Mouse (Mus musculus) urinary bladder, adult 2 months (tissue): Measurements from ENCODE around the gene Wiz. TPM values are rescaled to one million over a fixed set of nuclear protein-coding genes. Genes with fewer than 3 reads are reported as not detected.

Experiments used
- DNase-seq: peaks from one replicate; pipeline ENCODE4 v3.0.0; 2022; ENCODE audit warnings: low spot score
- polyA plus RNA-seq: library from polyadenylated mRNA; depleted of rRNA; stranded (reverse); fragments of >200 nt; gene quantifications from 2 replicates; pipeline ENCODE4 v1.2.3, GENCODE M21; 2012

Wiz gene
- polyA plus RNA-seq, 1 experiment: 28.3 TPM

DNA sequence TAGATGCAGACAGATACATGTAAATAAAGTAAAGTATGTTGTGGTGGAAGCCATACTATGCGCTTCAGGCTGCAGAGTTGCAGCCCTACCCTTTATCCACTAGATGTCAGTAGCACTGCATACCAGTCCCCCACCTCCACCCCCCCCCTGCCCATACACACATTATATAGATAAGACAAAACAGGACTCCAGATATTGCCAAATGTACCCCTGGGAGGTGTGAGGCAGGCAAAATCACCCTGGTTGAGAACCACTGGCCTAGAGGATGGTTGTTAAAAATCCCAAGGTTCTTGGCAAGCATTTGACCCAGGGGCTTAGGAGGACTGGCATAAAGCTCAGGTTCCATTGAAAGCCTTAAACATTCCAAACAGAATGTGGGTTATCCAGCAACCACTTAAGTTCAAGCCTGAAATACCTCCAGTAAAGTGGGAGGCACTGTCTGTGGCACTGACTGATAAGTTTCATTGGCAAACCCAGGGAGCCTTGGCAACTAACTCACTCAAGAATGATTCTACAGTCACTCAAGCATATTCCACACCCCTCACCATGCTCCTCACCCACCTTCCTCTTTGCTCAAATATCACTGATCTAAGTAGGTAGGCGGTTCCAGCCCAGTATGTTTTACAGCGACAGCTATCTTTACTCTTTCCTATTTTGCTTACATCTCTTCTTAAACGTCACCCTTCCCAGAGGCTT, 40.1 kb downstream of the Wiz start:
- DNase-seq: no peak

DNA sequence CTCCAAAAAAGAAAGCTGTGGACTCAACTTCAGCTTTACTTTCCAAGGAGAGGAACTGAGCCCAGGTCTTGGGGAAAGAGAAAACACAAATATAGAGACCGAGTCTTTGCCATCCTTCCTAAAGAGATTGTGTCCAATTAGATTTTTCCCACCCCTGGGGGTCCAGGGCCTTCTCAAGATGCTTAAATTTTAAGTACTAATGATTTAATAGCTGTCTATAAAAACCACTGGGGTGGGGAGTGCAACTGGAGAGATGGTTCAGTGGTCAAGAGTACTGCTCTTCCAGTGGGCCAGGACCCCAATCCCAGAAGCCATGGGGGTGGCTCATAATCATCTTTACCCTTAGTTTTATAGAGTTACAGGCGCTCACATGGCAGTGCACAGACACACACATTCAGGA, 40.8 kb downstream of the Wiz start:
- no peak for DNase-seq

DNA sequence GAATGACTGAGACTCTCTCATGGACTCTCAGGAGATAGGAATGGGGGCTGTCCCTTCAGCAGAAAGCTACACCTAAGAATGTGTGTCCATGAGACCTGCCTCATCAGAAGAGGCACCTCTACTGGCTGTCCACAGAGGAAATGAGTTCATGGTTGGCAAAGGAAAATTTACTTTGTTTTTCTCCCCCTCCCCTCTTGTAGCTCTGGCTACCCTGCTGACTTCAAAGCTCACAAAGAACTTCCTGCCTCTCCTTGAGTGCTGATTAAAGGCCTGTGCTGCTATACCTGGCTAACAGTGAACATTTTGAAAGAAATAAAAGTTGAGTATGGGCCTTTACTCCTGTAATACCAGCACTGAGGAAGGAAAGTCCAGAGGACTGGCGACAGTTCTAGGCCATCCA, 48.1 kb downstream of the Wiz start:
- DNase-seq: no peak

DNA sequence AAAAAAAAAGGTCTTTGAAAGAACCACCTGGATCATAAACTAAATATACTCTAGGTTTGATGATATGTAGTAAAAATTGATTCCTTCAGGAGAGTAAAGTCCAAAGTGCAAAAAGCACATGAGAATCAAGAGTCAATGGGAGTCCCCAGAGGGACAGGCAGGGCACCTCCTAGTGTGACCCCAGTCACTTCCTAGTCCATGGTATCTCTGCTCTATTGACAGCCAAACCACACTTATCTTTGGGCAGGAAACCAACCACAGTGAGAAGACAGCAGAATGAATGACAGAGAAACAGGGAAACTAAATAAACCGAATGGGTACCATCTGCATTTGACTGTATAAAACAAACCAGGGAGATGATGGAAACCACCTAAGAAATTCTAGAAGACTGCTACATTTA, 49.1 kb downstream of the Wiz start:
- DNase-seq: no peak

- no peak for DNase-seq
Measured at GRCm38 (mm10) chr17:32335869-32336268, 53.4 kb downstream of the Wiz start.

- no peak for DNase-seq
Measured at GRCm38 (mm10) chr17:32334921-32335320, 54.3 kb downstream of the Wiz start.

DNA sequence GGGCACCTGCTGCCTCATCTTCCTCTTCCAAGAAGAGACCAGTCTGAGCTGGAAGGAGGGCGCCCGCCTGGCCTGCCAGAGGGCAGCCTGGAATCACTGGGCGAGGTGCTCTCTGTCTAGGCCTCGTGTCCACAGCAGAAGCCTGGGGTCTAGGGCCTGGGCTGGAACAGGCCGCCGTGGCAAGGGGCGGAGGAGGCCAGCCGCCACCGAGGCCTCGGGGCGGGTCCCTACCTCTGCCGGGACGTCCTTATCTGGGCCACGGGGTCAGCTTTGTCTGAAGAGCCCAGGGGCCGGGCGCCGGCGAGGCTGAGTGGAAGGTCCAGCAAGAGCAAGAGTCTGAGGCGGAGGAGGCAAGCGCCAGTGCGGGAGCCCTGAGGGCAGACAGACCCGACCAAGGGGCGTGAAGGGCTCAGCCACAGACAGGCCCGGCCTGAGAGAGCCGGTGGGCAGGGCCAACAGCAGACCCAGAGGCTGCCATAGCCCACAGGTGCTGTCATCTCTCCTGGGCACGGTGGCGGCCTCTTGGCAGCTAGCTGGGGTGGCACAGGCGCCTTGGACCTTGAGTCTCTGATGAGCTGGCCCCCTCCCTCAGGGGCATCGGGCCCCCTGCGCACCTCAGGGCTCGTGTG, 55.5 kb downstream of the Wiz start:
- no peak for DNase-seq

DNA sequence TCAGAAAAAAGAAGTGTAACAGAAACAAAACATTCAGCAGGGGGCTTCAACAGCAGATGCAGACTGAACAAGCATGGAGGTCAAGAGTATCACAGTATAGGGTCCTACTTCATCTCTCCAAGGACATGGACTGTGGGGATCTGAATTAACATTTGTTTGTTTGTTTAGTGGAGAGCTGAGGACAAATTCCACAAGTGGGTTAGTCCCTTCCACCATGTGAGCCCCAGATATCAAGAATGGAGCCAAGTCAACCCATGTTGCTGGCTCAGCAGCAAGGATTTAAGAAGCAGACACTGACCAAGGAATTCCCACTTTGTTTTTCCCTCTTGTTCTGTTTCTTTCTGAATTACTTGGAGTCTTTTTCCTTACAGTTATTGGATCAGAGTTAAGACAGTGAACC, 61.7 kb downstream of the Wiz start:
- DNase-seq: no peak

DNA sequence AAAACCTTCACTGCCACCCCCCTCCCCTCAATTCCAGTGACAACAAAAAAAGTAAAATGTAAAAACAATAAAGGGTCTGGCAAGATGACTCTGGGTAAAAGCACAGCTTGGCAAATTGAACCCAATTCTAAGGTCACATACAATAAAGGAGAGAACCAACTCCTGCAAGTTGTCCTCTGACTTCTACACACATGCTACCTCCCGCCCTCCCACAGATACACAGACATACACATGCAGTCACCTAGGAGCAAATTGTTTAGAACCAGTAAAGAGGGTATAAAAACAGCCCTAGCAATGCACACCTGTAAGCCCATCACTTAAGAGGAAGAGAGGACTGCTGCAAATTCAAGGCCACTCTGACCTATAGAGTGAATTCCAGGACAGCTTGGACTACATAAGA, 66.4 kb downstream of the Wiz start:
- no peak for DNase-seq

- no peak for DNase-seq
Measured at GRCm38 (mm10) chr17:32321836-32322235, 67.4 kb downstream of the Wiz start.

DNA sequence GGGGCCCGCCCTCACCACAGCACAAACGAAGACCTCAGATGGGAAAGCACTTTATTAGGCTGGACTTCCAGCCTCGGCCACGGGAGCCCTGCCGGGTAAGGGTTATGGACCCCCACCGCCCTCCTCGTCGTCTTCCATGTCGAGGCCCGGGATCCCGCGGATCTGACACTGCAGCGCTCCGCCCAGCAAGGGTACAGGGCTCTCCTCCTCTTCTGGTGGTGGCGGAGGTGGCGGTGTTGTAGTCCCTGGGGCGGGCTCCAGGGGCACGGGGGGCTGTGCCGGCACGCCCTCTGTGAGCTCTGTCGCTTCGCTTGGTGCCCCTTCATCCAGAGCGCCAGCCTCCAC, 67.9 kb downstream of the Wiz start:
- no peak for DNase-seq

DNA sequence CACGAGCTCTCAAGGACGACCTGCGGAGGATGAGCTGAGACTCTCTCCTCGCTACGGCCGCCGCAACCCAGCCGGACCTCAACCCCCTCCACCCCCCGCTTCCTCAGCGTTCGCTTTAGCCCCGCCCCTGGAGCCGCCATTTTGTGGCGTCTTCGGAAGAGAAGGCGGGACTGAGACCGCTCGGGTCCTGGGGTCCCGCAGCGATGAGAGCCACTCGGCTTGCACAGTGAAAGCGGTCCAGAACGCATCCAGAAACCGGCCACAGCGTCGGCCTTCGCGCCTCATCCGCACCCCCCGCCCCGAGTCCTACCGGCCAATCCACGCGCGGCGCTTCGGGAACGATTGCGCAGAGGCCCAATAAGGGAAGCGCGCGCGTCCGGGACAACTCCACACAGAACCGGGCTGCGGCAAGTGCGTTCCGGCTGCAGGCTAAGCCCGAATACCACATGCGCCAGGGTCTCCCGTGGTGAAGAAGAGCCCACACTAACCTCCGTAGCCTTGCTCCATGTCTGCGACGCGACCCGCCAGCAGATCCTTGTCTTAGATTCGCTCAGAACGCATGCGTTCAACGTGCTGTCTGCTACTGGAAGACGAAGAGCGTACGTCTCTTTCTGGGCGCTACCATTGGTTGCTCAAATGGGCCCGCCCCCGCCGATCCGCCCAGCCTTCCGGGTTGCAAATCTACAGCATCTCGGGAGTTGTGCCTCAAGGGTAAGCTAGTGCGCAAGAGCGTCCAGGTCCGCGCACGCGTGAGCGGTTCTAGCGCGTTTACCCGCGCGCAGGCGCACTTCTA, 68.4 kb downstream of the Wiz start, which contains the start of gene Akap8:
Akap8 (minus strand) TSS at position 642 of the 793 bp plus-strand sequence.
- DNase-seq: peak; percentile 89

GRCm38 (mm10) chr17:32319950-32320349, 69.3 kb downstream of the Wiz start:
- DNase-seq: no peak

GRCm38 (mm10) chr17:32317708-32318107, 71.5 kb downstream of the Wiz start:
- no peak for DNase-seq

- no peak for DNase-seq
Measured at GRCm38 (mm10) chr17:32317032-32317431, 72.2 kb downstream of the Wiz start.

DNA sequence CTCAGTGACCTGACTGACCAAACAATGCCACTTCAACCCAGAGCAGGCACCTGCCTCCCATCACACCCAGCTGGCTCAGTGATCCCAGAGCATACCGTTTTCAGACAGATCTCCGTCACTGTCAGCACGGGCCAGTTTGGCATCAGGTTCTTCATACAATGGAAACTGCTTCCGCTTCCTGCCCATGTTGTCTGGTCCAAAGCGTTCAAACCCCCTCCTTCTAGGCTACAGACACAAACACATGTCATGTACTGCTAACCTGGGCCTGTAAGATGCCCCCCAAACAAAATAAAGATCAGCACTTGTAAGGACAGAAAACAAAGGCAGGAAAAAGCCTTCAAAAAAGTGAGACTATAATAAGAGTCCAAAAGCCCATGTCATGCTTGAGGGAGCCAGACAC, 73.7 kb downstream of the Wiz start:
- no peak for DNase-seq

GRCm38 (mm10) chr17:32313892-32314291, 75.3 kb downstream of the Wiz start:
- DNase-seq: no peak

DNA sequence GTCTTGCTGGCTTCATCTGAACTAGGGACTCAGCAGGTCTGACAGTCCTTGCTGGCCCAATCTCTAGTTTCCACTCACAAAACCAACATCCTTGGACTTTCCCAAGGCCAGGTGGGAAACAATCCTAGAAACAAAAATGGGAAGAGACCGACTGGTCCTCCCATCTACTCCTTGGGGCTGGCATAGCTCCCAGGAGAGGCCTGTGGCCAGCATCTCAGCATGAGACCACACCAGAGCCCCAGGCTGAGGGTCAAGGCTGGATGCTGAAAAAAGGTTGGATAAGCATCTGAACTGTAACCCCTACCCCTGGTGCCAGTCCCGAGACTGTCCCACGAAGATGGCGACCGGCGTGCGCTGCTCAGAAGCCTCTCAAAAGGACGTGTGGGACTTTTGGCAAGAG, 76.4 kb downstream of the Wiz start:
- no peak for DNase-seq

GRCm38 (mm10) chr17:32307963-32308362, 81.3 kb downstream of the Wiz start:
- DNase-seq: no peak
